ENCODE assay signal across 21 mouse cellular contexts in the genomic region with DNA sequence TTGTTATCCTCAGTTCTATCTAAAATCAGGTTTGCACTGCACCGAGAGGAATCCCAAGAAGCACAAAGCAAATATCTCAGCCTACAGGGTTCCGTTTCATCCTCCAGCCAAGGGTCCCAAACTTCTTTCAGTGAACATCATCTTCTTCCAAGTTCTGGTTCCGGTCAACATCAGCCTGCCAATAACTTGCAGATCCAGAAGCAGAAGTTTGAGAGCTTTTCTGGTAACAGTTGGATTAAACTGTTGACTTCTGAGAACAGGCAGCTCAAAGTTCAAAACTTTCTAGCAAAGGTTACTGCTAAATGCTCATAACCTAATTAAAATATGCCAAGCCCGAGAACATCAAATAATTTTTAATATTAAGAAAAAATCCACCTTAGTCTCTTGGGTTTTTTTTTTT.
DNase-seq lines count a peak whose midpoint lies in the region; ATAC-seq and TF ChIP-seq lines count a peak whose summit lies in the region.
"Had no signal": no experiment of that assay in that cellular context is flagged by ENCODE, and none has a peak within 500 bp of the region (broad histone marks: within the 10 kb centered on the region; RNA-seq: fewer than 3 reads in every experiment).

No protein-coding gene starts in this region.

- H3K4me2 ChIP-seq in forebrain, embryonic 14.5 days (ENCODE audit: low read length) = no peak overlapping the region
- H3K4me2 ChIP-seq in forebrain, embryonic 11.5 days (ENCODE audit: low read depth, low read length, severe bottlenecking) = no peak overlapping the region
- no peak overlapping the region for H3K4me2 ChIP-seq in hindbrain, embryonic 13.5 days
- no peak overlapping the region for H3K4me2 ChIP-seq in liver, embryonic 11.5 days

- no peaks in the 10 kb centered on the region for H3K9me3 ChIP-seq in forebrain, embryonic 14.5 days (replicated peaks; ENCODE audit: control insufficient read depth, low read length)
- H3K9me3 ChIP-seq in forebrain, embryonic 11.5 days (ENCODE audit: control insufficient read depth, low read length) = no peaks in the 10 kb centered on the region
- H3K9me3 ChIP-seq in hindbrain, embryonic 10.5 days = peaks cover 6% of the 10 kb centered on the region; the same call in 1 of the 2 replicates
- no peaks in the 10 kb centered on the region for H3K9me3 ChIP-seq in hindbrain, embryonic 13.5 days
- no peaks in the 10 kb centered on the region; the same call in 1 of the 2 replicates for H3K9me3 ChIP-seq in liver, embryonic 11.5 days (ENCODE audit: control insufficient read depth, low read length)
- H3K9me3 ChIP-seq: forebrain, embryonic 15.5 days; G1E; hindbrain, embryonic 12.5 days; limb, embryonic 10.5 days; limb, embryonic 15.5 days; liver, embryonic 15.5 days; neural tube, embryonic 15.5 days had no signal

- DNase-seq in forebrain, embryonic 14.5 days (ENCODE audit: low spot score) = peak; percentile 1
- no peak for DNase-seq in forebrain, embryonic 11.5 days (ENCODE audit: low spot score)
- no peak for DNase-seq in hindbrain, embryonic 10.5 days (ENCODE audit: low spot score)
- peak; percentile 29 for DNase-seq in liver, adult 2 months (ENCODE audit: extremely low read depth, low read depth, low spot score)
- DNase-seq in liver, embryonic 11.5 days (ENCODE audit: low spot score) = no peak
- DNase-seq: adrenal gland, adult 8-10 months; gastrocnemius, postnatal 10 days; kidney, postnatal 10 days; lung, embryonic 14.5 days; lung, postnatal 14 days; spleen, adult 18-20 months; thymus, postnatal 14 days had no signal

- no peak for ATAC-seq in forebrain, embryonic 14.5 days
- no peak for ATAC-seq in forebrain, embryonic 11.5 days (replicated peaks; ENCODE audit: low FRiP score)
- no peak for ATAC-seq in hindbrain, embryonic 13.5 days (ENCODE audit: low FRiP score)
- ATAC-seq in liver, embryonic 11.5 days (replicated peaks; ENCODE audit: low FRiP score) = no peak

- WGBS in forebrain, embryonic 14.5 days = 92% methylated on average over 4 of the region's 4 CpGs
- WGBS in forebrain, embryonic 11.5 days = 85% methylated on average over 4 of the region's 4 CpGs
- 88% methylated on average over 4 of the region's 4 CpGs for WGBS in hindbrain, embryonic 10.5 days
- 88% methylated on average over 4 of the region's 4 CpGs for WGBS in hindbrain, embryonic 13.5 days
- WGBS in liver, adult 2 months = 57% methylated on average over 4 of the region's 4 CpGs
- WGBS in liver, embryonic 11.5 days = 83% methylated on average over 4 of the region's 4 CpGs

- TF ChIP-seq CTCF in liver, adult 2 months (IDR thresholded peaks at IDR 0.05; ENCODE audit: low read depth, low read length) = no peak

- no peak overlapping the region for H3K27ac ChIP-seq in forebrain, embryonic 14.5 days (ENCODE audit: low read depth, low read length)
- H3K27ac ChIP-seq in forebrain, embryonic 11.5 days (ENCODE audit: low read depth, low read length) = no peak overlapping the region
- peak overlapping the region; percentile 97; the same call in 1 of the 2 replicates for H3K27ac ChIP-seq in hindbrain, embryonic 10.5 days
- no peak overlapping the region for H3K27ac ChIP-seq in hindbrain, embryonic 13.5 days
- H3K27ac ChIP-seq in liver, adult 2 months (replicated peaks; ENCODE audit: insufficient read depth, low read depth, low read length) = no peak overlapping the region
- no peak overlapping the region for H3K27ac ChIP-seq in liver, embryonic 11.5 days (ENCODE audit: low read depth, low read length)
- peak overlapping the region; percentile 23; the same call in 1 of the 2 replicates for H3K27ac ChIP-seq in brown adipose tissue, adult 24 weeks (replicated peaks; ENCODE audit: low read depth, low read length)
- H3K27ac ChIP-seq: liver, embryonic 15.5 days had no signal

- H3K4me3 ChIP-seq in forebrain, embryonic 14.5 days (ENCODE audit: low read depth, low read length) = no peak overlapping the region
- H3K4me3 ChIP-seq in forebrain, embryonic 11.5 days (ENCODE audit: low read depth, low read length) = no peak overlapping the region
- peak overlapping the region; percentile 66; the same call in 1 of the 2 replicates for H3K4me3 ChIP-seq in hindbrain, embryonic 10.5 days
- no peak overlapping the region for H3K4me3 ChIP-seq in hindbrain, embryonic 13.5 days
- H3K4me3 ChIP-seq in liver, adult 2 months (ENCODE audit: insufficient read depth, low read depth, low read length) = no peak overlapping the region
- H3K4me3 ChIP-seq in liver, embryonic 11.5 days (ENCODE audit: low read depth, low read length) = no peak overlapping the region
- no peak overlapping the region for H3K4me3 ChIP-seq in brown adipose tissue, adult 24 weeks (ENCODE audit: insufficient read depth, low read depth, low read length)

- no peaks in the 10 kb centered on the region for H3K36me3 ChIP-seq in forebrain, embryonic 14.5 days (ENCODE audit: control insufficient read depth, insufficient read depth, low read length)
- no peaks in the 10 kb centered on the region for H3K36me3 ChIP-seq in forebrain, embryonic 11.5 days (ENCODE audit: control insufficient read depth, insufficient read depth, low read length)
- no peaks in the 10 kb centered on the region for H3K36me3 ChIP-seq in hindbrain, embryonic 10.5 days
- no peaks in the 10 kb centered on the region for H3K36me3 ChIP-seq in hindbrain, embryonic 13.5 days
- no peaks in the 10 kb centered on the region for H3K36me3 ChIP-seq in liver, adult 2 months (ENCODE audit: control insufficient read depth, insufficient read depth, low read length)
- no peaks in the 10 kb centered on the region for H3K36me3 ChIP-seq in liver, embryonic 11.5 days (ENCODE audit: control insufficient read depth, insufficient read depth, low read length)
- H3K36me3 ChIP-seq: forebrain, embryonic 15.5 days; G1E; hindbrain, embryonic 12.5 days; limb, embryonic 10.5 days; limb, embryonic 15.5 days; liver, embryonic 15.5 days; neural tube, embryonic 15.5 days had no signal

- H3K79me2 ChIP-seq in liver, adult 2 months (ENCODE audit: control insufficient read depth, insufficient read depth, low read length) = no peaks in the 10 kb centered on the region

- no peak for TF ChIP-seq POLR2A in liver, adult 2 months (IDR thresholded peaks at IDR 0.05; ENCODE audit: extremely low read depth, insufficient read depth, low read length)

- H3K4me1 ChIP-seq in forebrain, embryonic 14.5 days (ENCODE audit: control insufficient read depth, insufficient read depth, low read length) = no peaks in the 10 kb centered on the region
- no peaks in the 10 kb centered on the region for H3K4me1 ChIP-seq in forebrain, embryonic 11.5 days (replicated peaks; ENCODE audit: control insufficient read depth, insufficient read depth, low read length)
- H3K4me1 ChIP-seq in hindbrain, embryonic 10.5 days (replicated peaks) = peaks cover 14% of the 10 kb centered on the region; the same call in 1 of the 2 replicates
- H3K4me1 ChIP-seq in hindbrain, embryonic 13.5 days (replicated peaks) = peaks cover 4% of the 10 kb centered on the region; the same call in 1 of the 2 replicates
- peaks cover 5% of the 10 kb centered on the region for H3K4me1 ChIP-seq in liver, adult 2 months (ENCODE audit: control insufficient read depth, insufficient read depth, low read length)
- H3K4me1 ChIP-seq in liver, embryonic 11.5 days (replicated peaks; ENCODE audit: control insufficient read depth, insufficient read depth, low read length) = no peaks in the 10 kb centered on the region
- peaks cover 2% of the 10 kb centered on the region; the same call in 1 of the 2 replicates for H3K4me1 ChIP-seq in brown adipose tissue, adult 24 weeks (ENCODE audit: control insufficient read depth, insufficient read depth, insufficient read length, low read length)
- H3K4me1 ChIP-seq: limb, embryonic 15.5 days had no signal

- H3K27me3 ChIP-seq in forebrain, embryonic 14.5 days (replicated peaks; ENCODE audit: control insufficient read depth, insufficient read depth, low read length) = no peaks in the 10 kb centered on the region
- H3K27me3 ChIP-seq in forebrain, embryonic 11.5 days (ENCODE audit: control insufficient read depth, insufficient read depth, low read length) = no peaks in the 10 kb centered on the region
- H3K27me3 ChIP-seq in hindbrain, embryonic 10.5 days (ENCODE audit: insufficient read depth, poor library complexity, severe bottlenecking) = no peaks in the 10 kb centered on the region
- no peaks in the 10 kb centered on the region for H3K27me3 ChIP-seq in hindbrain, embryonic 13.5 days
- no peaks in the 10 kb centered on the region for H3K27me3 ChIP-seq in liver, adult 2 months (ENCODE audit: control insufficient read depth, insufficient read depth, low read length)
- H3K27me3 ChIP-seq in liver, embryonic 11.5 days (replicated peaks; ENCODE audit: control insufficient read depth, insufficient read depth, low read length) = no peaks in the 10 kb centered on the region; the same call in none of the 2 replicates
- H3K27me3 ChIP-seq: forebrain, embryonic 15.5 days; hindbrain, embryonic 12.5 days; limb, embryonic 15.5 days had no signal

- no peak overlapping the region for H3K9ac ChIP-seq in forebrain, embryonic 14.5 days (ENCODE audit: low read length)
- H3K9ac ChIP-seq in forebrain, embryonic 11.5 days (ENCODE audit: low read length) = no peak overlapping the region
- H3K9ac ChIP-seq in hindbrain, embryonic 13.5 days = no peak overlapping the region
- no peak overlapping the region for H3K9ac ChIP-seq in liver, adult 2 months (ENCODE audit: low read depth, low read length)
- H3K9ac ChIP-seq in liver, embryonic 11.5 days (ENCODE audit: low read depth, low read length) = no peak overlapping the region
- H3K9ac ChIP-seq: liver, embryonic 15.5 days had no signal

Comparison
In these comparisons a context has a peak if more than half of its experiments do, and no peak if none do; other contexts are left out.
1. DNase-seq: peak in forebrain, embryonic 14.5 days (single experiment) and liver, adult 2 months (single experiment); none in forebrain, embryonic 11.5 days (single experiment), hindbrain, embryonic 10.5 days (single experiment) and liver, embryonic 11.5 days (single experiment).
2. H3K27ac ChIP-seq: peak in hindbrain, embryonic 10.5 days (single experiment) and brown adipose tissue, adult 24 weeks (single experiment); none in forebrain, embryonic 14.5 days (single experiment), forebrain, embryonic 11.5 days (single experiment), hindbrain, embryonic 13.5 days (single experiment), liver, adult 2 months (single experiment) and liver, embryonic 11.5 days (single experiment).